Mouse (Mus musculus) liver, adult 2 months (tissue): ENCODE measurements around the gene Hsd17b1. TPM values are rescaled to one million over a fixed set of nuclear protein-coding genes. Genes with fewer than 3 reads are reported as not detected.

ENCODE experiments used
- DNase-seq: peaks from one replicate; pipeline ENCODE4 v3.0.0-alpha.2; 2011; ENCODE audit warnings: low read depth, low spot score; ENCODE audit errors: extremely low read depth
- H3K27ac ChIP-seq: fragments of 200-500 bp; replicated peaks from 2 replicates; pipeline ENCODE4 v1.5.1; 2012; ENCODE audit warnings: low read depth, mild to moderate bottlenecking, control low read depth, inconsistent platforms, low read length; ENCODE audit not compliant: insufficient read depth
- H3K27me3 ChIP-seq: fragments of 200-500 bp; 2 replicates; pipeline ENCODE4 v1.6.1; 2012; ENCODE audit warnings: mild to moderate bottlenecking, moderate library complexity, low read length, inconsistent platforms; ENCODE audit not compliant: control insufficient read depth, insufficient read depth
- H3K36me3 ChIP-seq: fragments of 200-500 bp; 2 replicates; pipeline ENCODE4 v1.6.1; 2012; ENCODE audit warnings: low read length, inconsistent platforms; ENCODE audit not compliant: control insufficient read depth, insufficient read depth
- H3K4me1 ChIP-seq: fragments of 200-500 bp; 2 replicates; pipeline ENCODE4 v1.6.1; 2011; ENCODE audit warnings: low read length; ENCODE audit not compliant: control insufficient read depth, insufficient read depth
- H3K4me3 ChIP-seq: fragments of 200-500 bp; 2 replicates; pipeline ENCODE4 v1.5.1; 2011; ENCODE audit warnings: low read depth, mild to moderate bottlenecking, control low read depth, low read length, moderate library complexity; ENCODE audit not compliant: insufficient read depth
- H3K79me2 ChIP-seq: fragments of 200-500 bp; 2 replicates; pipeline ENCODE4 v1.6.1; 2012; ENCODE audit warnings: inconsistent platforms, mild to moderate bottlenecking, low read length, moderate library complexity; ENCODE audit not compliant: control insufficient read depth, insufficient read depth
- H3K9ac ChIP-seq: fragments of 200-500 bp; 2 replicates; pipeline ENCODE4 v1.6.1; 2012; ENCODE audit warnings: low read depth, mild to moderate bottlenecking, control low read depth, inconsistent platforms, low read length
- CTCF ChIP-seq: fragments of 200-500 bp; IDR thresholded peaks from 2 replicates; pipeline ENCODE4 v1.5.1; 2011; ENCODE audit warnings: low read depth, low read length, control low read depth
- POLR2A ChIP-seq: fragments of 200-500 bp; IDR thresholded peaks from 2 replicates; pipeline ENCODE4 v1.6.1; 2011; ENCODE audit warnings: low read length, control low read depth; ENCODE audit not compliant: insufficient read depth; ENCODE audit errors: extremely low read depth
- WGBS: fragments of 180-500 bp; shearing (Covaris S2); methylation state at CpG from one replicate; pipeline ENCODE4 v1.1.7; 2018; 5-methylcytosine and 5-hydroxymethylcytosine counted together
- polyA plus RNA-seq: library from polyadenylated mRNA; depleted of rRNA; stranded (reverse); fragments of >200 nt; gene quantifications from 2 replicates; pipeline ENCODE4 v1.2.3, GENCODE M21; 2012
- total RNA-seq: library from RNA; depleted of rRNA; stranded (reverse); fragments of >200 nt; gene quantifications from 2 replicates; pipeline ENCODE4 v1.2.3, GENCODE M21; 2014

Gene Hsd17b1
- total and polyA plus RNA-seq, 2 experiments: 0.37 TPM

GRCm38 (mm10) chr11:101062165-101062884 is 15.9 kb upstream of the Hsd17b1 start:
- H3K79me2 ChIP-seq: no peaks in the 10 kb centered on the region
- WGBS: 73% methylated on average over 12 of the region's 12 CpGs
- DNase-seq: no peak
- H3K9ac ChIP-seq: no peak overlapping the region
- TF ChIP-seq POLR2A: no peak
- no peak for TF ChIP-seq CTCF
- no peak overlapping the region for H3K4me3 ChIP-seq
- peaks cover 31% of the 10 kb centered on the region for H3K4me1 ChIP-seq
- H3K27ac ChIP-seq: peak overlapping the region; percentile 84
- H3K27me3 ChIP-seq: no peaks in the 10 kb centered on the region
- H3K36me3 ChIP-seq: no peaks in the 10 kb centered on the region

GRCm38 (mm10) chr11:101062971-101063675 is 15.1 kb upstream of the Hsd17b1 start:
- DNase-seq: peak; percentile 91
- no peak overlapping the region for H3K9ac ChIP-seq

GRCm38 (mm10) chr11:101063676-101064327 is 14.4 kb upstream of the Hsd17b1 start:
- H3K4me1 ChIP-seq: peaks cover 30% of the 10 kb centered on the region
- peak overlapping the region; percentile 37 for H3K9ac ChIP-seq
- H3K27me3 ChIP-seq: no peaks in the 10 kb centered on the region
- H3K27ac ChIP-seq: peak overlapping the region; percentile 84
- H3K4me3 ChIP-seq: no peak overlapping the region
- DNase-seq: no peak
- H3K79me2 ChIP-seq: no peaks in the 10 kb centered on the region
- no peak for TF ChIP-seq POLR2A
- TF ChIP-seq CTCF: no peak
- H3K36me3 ChIP-seq: no peaks in the 10 kb centered on the region
- 4% methylated on average over 12 of the region's 12 CpGs for WGBS

More at GRCm38 (mm10) chr11:101062971-101063675, 15.1 kb upstream of the Hsd17b1 start:
- H3K27me3 ChIP-seq: no peaks in the 10 kb centered on the region
- peaks cover 30% of the 10 kb centered on the region for H3K4me1 ChIP-seq
- no peaks in the 10 kb centered on the region for H3K36me3 ChIP-seq
- WGBS: 29% methylated on average over 14 of the region's 14 CpGs
- TF ChIP-seq POLR2A: no peak
- TF ChIP-seq CTCF: no peak
- H3K4me3 ChIP-seq: no peak overlapping the region
- no peaks in the 10 kb centered on the region for H3K79me2 ChIP-seq
- peak overlapping the region; percentile 84 for H3K27ac ChIP-seq

- WGBS: 66% methylated on average over 4 of the region's 4 CpGs
- no peak for DNase-seq
- no peaks in the 10 kb centered on the region for H3K36me3 ChIP-seq
- H3K27me3 ChIP-seq: no peaks in the 10 kb centered on the region
- no peak overlapping the region for H3K4me3 ChIP-seq
- H3K9ac ChIP-seq: no peak overlapping the region
- H3K79me2 ChIP-seq: no peaks in the 10 kb centered on the region
- peak overlapping the region; percentile 84 for H3K27ac ChIP-seq
- no peak for TF ChIP-seq POLR2A
- TF ChIP-seq CTCF: no peak
- peaks cover 31% of the 10 kb centered on the region for H3K4me1 ChIP-seq
These were observed 13.7 kb upstream of the Hsd17b1 start for GRCm38 (mm10) chr11:101064462-101064861.

- DNase-seq: peak; percentile 34
- TF ChIP-seq CTCF (no peak), POLR2A (no peak)
- Histone ChIP-seq H3K27ac (peak overlapping the region; percentile 42), H3K9ac (no peak overlapping the region), H3K4me1 (peaks cover 31% of the 10 kb centered on the region), H3K27me3 (no peaks in the 10 kb centered on the region), H3K79me2 (no peaks in the 10 kb centered on the region), H3K4me3 (no peak overlapping the region), H3K36me3 (no peaks in the 10 kb centered on the region)
- 70% methylated on average over 9 of the region's 9 CpGs for WGBS
These were observed 13.2 kb upstream of the Hsd17b1 start for GRCm38 (mm10) chr11:101065002-101065401.
